Comparison of ENCODE assay signal across 20 mouse cellular contexts in genomic region chr16:93272636-93273035, GRCm38 (mm10).
DNase-seq lines count a peak whose midpoint lies in the region; ATAC-seq and TF ChIP-seq lines count a peak whose summit lies in the region.
"Had no signal": no experiment of that assay in that cellular context is flagged by ENCODE, and none has a peak within 500 bp of the region (broad histone marks: within the 10 kb centered on the region; RNA-seq: fewer than 3 reads in every experiment).

No protein-coding gene starts in this region.

- no peak for ATAC-seq in liver, embryonic 11.5 days (replicated peaks; ENCODE audit: low FRiP score)
- ATAC-seq in embryonic facial prominence, embryonic 12.5 days (ENCODE audit: insufficient number of reproducible peaks, insufficient read depth, low FRiP score, low TSS enrichment) = no peak
- no peak for ATAC-seq in limb, embryonic 14.5 days (ENCODE audit: low FRiP score, low read depth)
- ATAC-seq: activated CD4-positive, CD25-positive, alpha-beta regulatory T cell, adult 4 months; forebrain, embryonic 13.5 days; hindbrain, postnatal 0 days; liver, postnatal 0 days; midbrain, embryonic 15.5 days had no signal

- peak; percentile 48 for DNase-seq in embryo, embryonic 11 days
- no peak for DNase-seq in embryo, embryonic 9.5 days (ENCODE audit: extremely low spot score)
- DNase-seq in liver, embryonic 11.5 days (ENCODE audit: low spot score) = peak; percentile 6
- no peak for DNase-seq in liver
- DNase-seq in limb, embryonic 14.5 days (ENCODE audit: low spot score) = no peak
- no peak for DNase-seq in adrenal gland, postnatal 25 days
- DNase-seq in MN1 (ENCODE audit: low spot score) = no peak
- DNase-seq: adrenal gland, postnatal 36 days; cerebellum, adult 9-11 months; kidney, postnatal 25 days; liver, postnatal 0 days; right cerebral cortex, postnatal 14 days; thymus, adult 18-20 months had no signal

- no peak for TF ChIP-seq POLR2A in limb, embryonic 14.5 days (IDR thresholded peaks at IDR 0.05; ENCODE audit: borderline replicate concordance, extremely low read depth, insufficient read depth, insufficient read length)

- no peaks in the 10 kb centered on the region for H3K9me3 ChIP-seq in liver, embryonic 11.5 days (ENCODE audit: control insufficient read depth, low read length)
- H3K9me3 ChIP-seq in embryonic facial prominence, embryonic 12.5 days = no peaks in the 10 kb centered on the region
- no peaks in the 10 kb centered on the region for H3K9me3 ChIP-seq in limb, embryonic 14.5 days (ENCODE audit: control insufficient read depth, low read length)
- H3K9me3 ChIP-seq: forebrain, embryonic 13.5 days; heart, embryonic 15.5 days; midbrain, embryonic 15.5 days had no signal

- 68% methylated on average over 8 of the region's 8 CpGs for WGBS in liver, embryonic 11.5 days
- 27% methylated on average over 8 of the region's 8 CpGs for WGBS in embryonic facial prominence, embryonic 12.5 days
- 15% methylated on average over 8 of the region's 8 CpGs for WGBS in limb, embryonic 14.5 days

- H3K36me3 ChIP-seq in liver, embryonic 11.5 days (ENCODE audit: control insufficient read depth, insufficient read depth, low read length) = no peaks in the 10 kb centered on the region
- H3K36me3 ChIP-seq in embryonic facial prominence, embryonic 12.5 days = no peaks in the 10 kb centered on the region
- no peaks in the 10 kb centered on the region for H3K36me3 ChIP-seq in limb, embryonic 14.5 days (ENCODE audit: control insufficient read depth, insufficient read depth, low read length)
- H3K36me3 ChIP-seq: heart, embryonic 15.5 days; midbrain, embryonic 15.5 days had no signal

- no peak overlapping the region for H3K4me2 ChIP-seq in liver, embryonic 11.5 days
- peak overlapping the region; percentile 4; the same call in 1 of the 2 replicates for H3K4me2 ChIP-seq in embryonic facial prominence, embryonic 12.5 days (replicated peaks)
- H3K4me2 ChIP-seq in limb, embryonic 14.5 days (replicated peaks; ENCODE audit: low read depth, low read length, severe bottlenecking) = 0 out of 2 replicates have a peak overlapping the region, but pooled peaks have one; percentile 4
- H3K4me2 ChIP-seq: forebrain, embryonic 13.5 days; heart, embryonic 15.5 days; midbrain, embryonic 15.5 days had no signal

- H3K9ac ChIP-seq in liver, embryonic 11.5 days (ENCODE audit: low read depth, low read length) = no peak overlapping the region
- H3K9ac ChIP-seq in embryonic facial prominence, embryonic 12.5 days = no peak overlapping the region
- H3K9ac ChIP-seq in limb, embryonic 14.5 days (ENCODE audit: low read depth, low read length, severe bottlenecking) = no peak overlapping the region
- H3K9ac ChIP-seq: forebrain, embryonic 13.5 days; heart, embryonic 15.5 days; liver, postnatal 0 days; midbrain, embryonic 15.5 days had no signal

- no peak overlapping the region for H3K27ac ChIP-seq in liver, embryonic 11.5 days (ENCODE audit: low read depth, low read length)
- H3K27ac ChIP-seq in embryonic facial prominence, embryonic 12.5 days = no peak overlapping the region
- H3K27ac ChIP-seq in limb, embryonic 14.5 days (replicated peaks; ENCODE audit: low read depth, low read length) = no peak overlapping the region
- H3K27ac ChIP-seq: forebrain, embryonic 13.5 days; heart, embryonic 15.5 days; hindbrain, postnatal 0 days; macrophage; midbrain, embryonic 15.5 days had no signal

- no peaks in the 10 kb centered on the region for H3K27me3 ChIP-seq in liver, embryonic 11.5 days (replicated peaks; ENCODE audit: control insufficient read depth, insufficient read depth, low read length)
- H3K27me3 ChIP-seq in embryonic facial prominence, embryonic 12.5 days = peaks cover 8% of the 10 kb centered on the region; the same call in 1 of the 2 replicates
- peaks cover 7% of the 10 kb centered on the region; the same call in 1 of the 2 replicates for H3K27me3 ChIP-seq in limb, embryonic 14.5 days (ENCODE audit: control insufficient read depth, insufficient read depth, low read length)
- H3K27me3 ChIP-seq: forebrain, embryonic 13.5 days; midbrain, embryonic 15.5 days had no signal

- no peak overlapping the region for H3K4me3 ChIP-seq in liver, embryonic 11.5 days (ENCODE audit: low read depth, low read length)
- H3K4me3 ChIP-seq in embryonic facial prominence, embryonic 12.5 days = no peak overlapping the region
- no peak overlapping the region for H3K4me3 ChIP-seq in limb, embryonic 14.5 days (replicated peaks; ENCODE audit: low read length)
- H3K4me3 ChIP-seq: forebrain, embryonic 13.5 days; heart, embryonic 15.5 days; midbrain, embryonic 15.5 days had no signal

- H3K4me1 ChIP-seq in liver, embryonic 11.5 days (replicated peaks; ENCODE audit: control insufficient read depth, insufficient read depth, low read length) = no peaks in the 10 kb centered on the region
- peaks cover 8% of the 10 kb centered on the region for H3K4me1 ChIP-seq in embryonic facial prominence, embryonic 12.5 days
- 0 out of 2 replicates have a peak, but pooled peaks cover 3% of the 10 kb centered on the region for H3K4me1 ChIP-seq in limb, embryonic 14.5 days (ENCODE audit: control insufficient read depth, insufficient read depth, low read length)
- H3K4me1 ChIP-seq: forebrain, embryonic 13.5 days; heart, embryonic 15.5 days had no signal

Comparison
In these comparisons a context has a peak if more than half of its experiments do, and no peak if none do; other contexts are left out.
1. DNase-seq: peak in embryo, embryonic 11 days (single experiment) and liver, embryonic 11.5 days (single experiment); none in embryo, embryonic 9.5 days (single experiment), liver (single experiment), limb, embryonic 14.5 days (single experiment), adrenal gland, postnatal 25 days (single experiment) and MN1 (single experiment).